Mouse (Mus musculus) midbrain, embryonic 10.5 days (tissue): Measurements from ENCODE around the gene Slc35d1. TPM values are rescaled to one million over a fixed set of nuclear protein-coding genes. Genes with fewer than 3 reads are reported as not detected.

Experiments
- DNase-seq: peaks from one replicate; pipeline ENCODE4 v3.0.0-alpha.2; 2017; ENCODE audit warnings: low spot score
- H3K27ac ChIP-seq: fragments of 300-500 bp; sonication (generic); replicated peaks from 2 replicates; pipeline ENCODE4 v1.5.1; 2016; ENCODE audit warnings: mild to moderate bottlenecking
- H3K27me3 ChIP-seq: fragments of 300-500 bp; sonication (generic); 2 replicates; pipeline ENCODE4 v1.6.1; 2016; ENCODE audit warnings: low read depth, mild to moderate bottlenecking; ENCODE audit not compliant: poor library complexity, severe bottlenecking
- H3K36me3 ChIP-seq: fragments of 300-500 bp; sonication (generic); 2 replicates; pipeline ENCODE4 v1.6.1; 2016; ENCODE audit warnings: mild to moderate bottlenecking, moderate library complexity
- H3K4me1 ChIP-seq: fragments of 300-500 bp; sonication (generic); 2 replicates; pipeline ENCODE4 v1.6.1; 2016
- H3K4me3 ChIP-seq: fragments of 300-500 bp; sonication (generic); 2 replicates; pipeline ENCODE4 v1.5.1; 2016; ENCODE audit warnings: mild to moderate bottlenecking, moderate library complexity
- H3K9me3 ChIP-seq: fragments of 300-500 bp; sonication (generic); replicated peaks from 2 replicates; pipeline ENCODE4 v1.6.1; 2016; ENCODE audit warnings: mild to moderate bottlenecking
- WGBS: fragments of 180-500 bp; shearing (Covaris S2); methylation state at CpG from one replicate; pipeline ENCODE4 v1.1.7; 2016; 5-methylcytosine and 5-hydroxymethylcytosine counted together
- polyA plus RNA-seq: library from polyadenylated mRNA; unstranded; fragments of >200 nt; fragmentation: Nextera tagmentation; extraction: Ambion mirVana; gene quantifications from 2 replicates; pipeline ENCODE4 v1.2.1, GENCODE M21; 2016

The Slc35d1 gene
- polyA plus RNA-seq, 1 experiment from 2014 or later = 8.8 TPM

GRCm38 (mm10) chr4:103214498-103214924 lies 453 bp downstream of the Slc35d1 start:
- no peaks in the 10 kb centered on the region for H3K9me3 ChIP-seq
- H3K4me3 ChIP-seq = peak overlapping the region; percentile 66
- peak; percentile 83 for DNase-seq
- under 1% methylated on average over 48 of the region's 48 CpGs for WGBS
- H3K4me1 ChIP-seq = peaks cover 22% of the 10 kb centered on the region
- H3K36me3 ChIP-seq = peaks cover 18% of the 10 kb centered on the region
- peak overlapping the region; percentile 99 for H3K27ac ChIP-seq
- H3K27me3 ChIP-seq = no peaks in the 10 kb centered on the region

DNA sequence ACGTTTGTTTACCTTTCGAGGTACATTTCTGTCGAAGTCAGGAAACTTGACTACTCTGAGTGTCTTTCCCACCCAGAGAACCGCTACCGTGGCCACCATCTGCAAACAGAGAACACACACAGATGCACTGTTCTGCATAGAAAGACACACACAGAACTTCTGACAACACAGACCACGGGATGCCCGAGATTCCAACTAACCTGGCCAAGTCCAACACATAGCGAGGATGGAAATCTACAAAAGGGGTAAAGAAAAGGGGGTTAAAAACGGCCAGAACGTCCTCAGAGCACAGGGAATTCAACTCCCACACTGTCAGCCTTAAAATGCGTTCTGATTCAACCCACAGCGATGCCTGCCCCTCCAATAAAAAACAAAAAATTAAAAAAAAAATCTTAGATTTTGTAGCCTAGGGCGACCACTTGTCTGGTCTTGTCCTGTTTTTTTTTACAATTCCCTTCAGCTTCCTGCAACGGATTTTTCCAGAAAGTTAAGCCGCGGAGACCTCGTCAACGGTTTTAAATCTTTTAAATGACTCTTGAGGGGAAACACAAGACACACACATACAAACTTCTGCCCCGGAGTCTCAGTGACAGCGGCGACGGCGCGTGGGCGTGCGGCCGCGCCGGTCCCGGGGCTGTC lies 986 bp downstream of the Slc35d1 start:
- 7% methylated on average over 30 of the region's 30 CpGs for WGBS

GRCm38 (mm10) chr4:103208553-103208952 lies 6.4 kb downstream of the Slc35d1 start:
- no peaks in the 10 kb centered on the region for H3K27me3 ChIP-seq

More for the DNA sequence above, 986 bp downstream of the Slc35d1 start:
- H3K9me3 ChIP-seq = no peaks in the 10 kb centered on the region
- H3K27me3 ChIP-seq = no peaks in the 10 kb centered on the region
- peak; percentile 29 for DNase-seq
- peaks cover 23% of the 10 kb centered on the region for H3K36me3 ChIP-seq
- H3K27ac ChIP-seq = peak overlapping the region; percentile 99
- peak overlapping the region; percentile 66 for H3K4me3 ChIP-seq
- peaks cover 22% of the 10 kb centered on the region for H3K4me1 ChIP-seq

GRCm38 (mm10) chr4:103203646-103204045 lies 11.3 kb downstream of the Slc35d1 start:
- Histone ChIP-seq H3K27me3 (no peaks in the 10 kb centered on the region), H3K9me3 (no peaks in the 10 kb centered on the region), H3K27ac (no peak overlapping the region), H3K36me3 (peaks cover 79% of the 10 kb centered on the region), H3K4me3 (no peak overlapping the region), H3K4me1 (no peaks in the 10 kb centered on the region)
- WGBS = 93% methylated on average over 2 of the region's 2 CpGs
- DNase-seq = no peak

More at GRCm38 (mm10) chr4:103208553-103208952, 6.4 kb downstream of the Slc35d1 start:
- Histone ChIP-seq H3K36me3 (peaks cover 77% of the 10 kb centered on the region), H3K4me3 (no peak overlapping the region), H3K9me3 (no peaks in the 10 kb centered on the region), H3K4me1 (peaks cover 5% of the 10 kb centered on the region), H3K27ac (no peak overlapping the region)
- DNase-seq = no peak
- WGBS = 95% methylated on average over 1 of the region's 1 CpGs

- Histone ChIP-seq H3K9me3 (no peaks in the 10 kb centered on the region), H3K27me3 (no peaks in the 10 kb centered on the region), H3K36me3 (peaks cover 68% of the 10 kb centered on the region), H3K4me1 (no peaks in the 10 kb centered on the region), H3K4me3 (no peak overlapping the region), H3K27ac (no peak overlapping the region)
- WGBS = 92% methylated on average over 1 of the region's 1 CpGs
- no peak for DNase-seq
Observed at GRCm38 (mm10) chr4:103200046-103200445, 14.9 kb downstream of the Slc35d1 start.

DNA sequence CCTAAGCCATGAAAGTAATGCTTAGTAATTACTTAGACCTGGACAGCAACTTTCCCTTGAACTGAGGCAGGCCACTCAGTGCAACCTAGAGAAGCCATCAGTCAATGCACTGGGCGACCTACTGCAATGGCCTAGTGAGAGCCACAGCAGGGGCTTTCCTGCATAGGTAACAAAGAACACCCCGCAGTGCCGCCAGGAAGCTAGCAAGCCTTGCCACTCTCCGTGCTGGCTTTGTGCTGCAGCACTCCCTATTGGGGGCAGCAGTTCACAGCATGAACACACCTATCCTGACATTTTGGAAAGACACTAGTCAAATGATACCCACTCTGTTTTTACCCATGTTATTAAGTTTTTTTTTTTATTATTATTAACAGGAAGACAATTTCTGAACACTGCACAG lies 15.9 kb downstream of the Slc35d1 start:
- Histone ChIP-seq H3K27me3 (no peaks in the 10 kb centered on the region), H3K36me3 (peaks cover 65% of the 10 kb centered on the region), H3K4me3 (no peak overlapping the region), H3K9me3 (no peaks in the 10 kb centered on the region), H3K27ac (no peak overlapping the region), H3K4me1 (no peaks in the 10 kb centered on the region)
- DNase-seq = no peak
- WGBS = 38% methylated on average over 4 of the region's 4 CpGs

GRCm38 (mm10) chr4:103197401-103197800 lies 17.6 kb downstream of the Slc35d1 start:
- H3K9me3 ChIP-seq = peaks cover 2% of the 10 kb centered on the region; the same call in 1 of the 2 replicates
- no peak overlapping the region for H3K4me3 ChIP-seq
- 95% methylated on average over 8 of the region's 8 CpGs for WGBS
- no peak overlapping the region for H3K27ac ChIP-seq
- H3K36me3 ChIP-seq = peaks cover 72% of the 10 kb centered on the region
- no peak for DNase-seq
- no peaks in the 10 kb centered on the region for H3K4me1 ChIP-seq
- no peaks in the 10 kb centered on the region for H3K27me3 ChIP-seq

DNA sequence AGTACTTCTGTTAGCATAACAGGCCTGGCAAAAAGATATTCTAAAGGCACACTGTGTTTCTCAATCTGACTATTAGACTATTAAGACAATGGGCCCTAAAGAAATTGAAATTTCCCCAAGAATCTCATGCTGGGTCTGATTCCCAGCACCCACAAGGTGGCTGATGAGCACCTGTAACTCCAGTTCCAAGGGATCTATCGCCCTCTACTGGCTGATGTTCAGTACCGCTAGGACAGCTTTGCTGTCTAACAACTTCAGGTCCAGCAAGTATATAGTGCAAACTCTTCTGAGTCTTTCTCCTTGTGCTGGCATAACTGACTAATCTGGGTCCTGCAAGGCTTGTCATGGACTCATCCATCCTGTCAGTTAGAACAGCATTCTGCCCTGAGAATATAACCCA lies 22.5 kb downstream of the Slc35d1 start:
- no peak for DNase-seq
- WGBS = 85% methylated on average over 2 of the region's 2 CpGs
- Histone ChIP-seq H3K27ac (no peak overlapping the region), H3K4me3 (no peak overlapping the region), H3K9me3 (peaks cover 3% of the 10 kb centered on the region; the same call in 1 of the 2 replicates), H3K36me3 (peaks cover 85% of the 10 kb centered on the region), H3K4me1 (no peaks in the 10 kb centered on the region), H3K27me3 (no peaks in the 10 kb centered on the region)

GRCm38 (mm10) chr4:103188786-103189640 lies 26.0 kb downstream of the Slc35d1 start:
- DNase-seq = no peak
- Histone ChIP-seq H3K27me3 (no peaks in the 10 kb centered on the region), H3K4me1 (no peaks in the 10 kb centered on the region), H3K9me3 (peaks cover 3% of the 10 kb centered on the region; the same call in 1 of the 2 replicates), H3K4me3 (no peak overlapping the region), H3K27ac (no peak overlapping the region), H3K36me3 (peaks cover 80% of the 10 kb centered on the region)
- 88% methylated on average over 8 of the region's 8 CpGs for WGBS

DNA sequence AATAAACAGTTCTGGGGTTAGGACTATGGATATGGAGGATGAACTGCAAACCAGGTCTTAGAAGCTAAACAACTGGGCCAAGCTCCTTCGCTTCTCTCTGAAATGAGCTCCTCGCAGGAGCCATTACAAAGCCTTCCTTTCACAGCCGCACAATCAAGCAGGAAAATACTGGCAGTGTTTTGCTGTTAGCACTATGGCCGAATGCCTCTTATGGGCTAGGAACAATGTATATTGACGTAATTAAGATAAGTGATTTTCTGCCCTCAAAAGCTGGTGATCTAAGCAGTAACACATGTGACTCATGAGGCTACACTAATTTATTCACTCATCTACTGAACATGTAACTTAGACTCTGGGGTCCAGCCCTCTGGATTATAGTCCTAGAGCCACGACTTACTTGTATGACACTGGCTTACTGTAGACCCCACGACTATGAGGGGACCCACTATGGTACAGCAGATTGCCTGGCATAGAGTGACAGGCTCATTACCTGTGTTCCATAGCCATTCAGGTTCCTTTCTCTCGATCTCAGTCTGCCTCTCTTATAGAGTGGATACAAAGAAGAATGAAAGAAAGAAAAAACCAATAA lies 34.6 kb downstream of the Slc35d1 start:
- Histone ChIP-seq H3K4me3 (no peak overlapping the region), H3K36me3 (peaks cover 76% of the 10 kb centered on the region), H3K27ac (no peak overlapping the region), H3K4me1 (no peaks in the 10 kb centered on the region), H3K9me3 (no peaks in the 10 kb centered on the region), H3K27me3 (no peaks in the 10 kb centered on the region)
- WGBS = 86% methylated on average over 8 of the region's 8 CpGs
- DNase-seq = no peak

- H3K9me3 ChIP-seq = no peaks in the 10 kb centered on the region
- H3K4me3 ChIP-seq = no peak overlapping the region
- no peaks in the 10 kb centered on the region for H3K27me3 ChIP-seq
- no peaks in the 10 kb centered on the region for H3K4me1 ChIP-seq
- no peak overlapping the region for H3K27ac ChIP-seq
- no peak for DNase-seq
- WGBS = 80% methylated on average over 3 of the region's 3 CpGs
- H3K36me3 ChIP-seq = peaks cover 73% of the 10 kb centered on the region
Observed at GRCm38 (mm10) chr4:103179581-103179980, 35.4 kb downstream of the Slc35d1 start.

DNA sequence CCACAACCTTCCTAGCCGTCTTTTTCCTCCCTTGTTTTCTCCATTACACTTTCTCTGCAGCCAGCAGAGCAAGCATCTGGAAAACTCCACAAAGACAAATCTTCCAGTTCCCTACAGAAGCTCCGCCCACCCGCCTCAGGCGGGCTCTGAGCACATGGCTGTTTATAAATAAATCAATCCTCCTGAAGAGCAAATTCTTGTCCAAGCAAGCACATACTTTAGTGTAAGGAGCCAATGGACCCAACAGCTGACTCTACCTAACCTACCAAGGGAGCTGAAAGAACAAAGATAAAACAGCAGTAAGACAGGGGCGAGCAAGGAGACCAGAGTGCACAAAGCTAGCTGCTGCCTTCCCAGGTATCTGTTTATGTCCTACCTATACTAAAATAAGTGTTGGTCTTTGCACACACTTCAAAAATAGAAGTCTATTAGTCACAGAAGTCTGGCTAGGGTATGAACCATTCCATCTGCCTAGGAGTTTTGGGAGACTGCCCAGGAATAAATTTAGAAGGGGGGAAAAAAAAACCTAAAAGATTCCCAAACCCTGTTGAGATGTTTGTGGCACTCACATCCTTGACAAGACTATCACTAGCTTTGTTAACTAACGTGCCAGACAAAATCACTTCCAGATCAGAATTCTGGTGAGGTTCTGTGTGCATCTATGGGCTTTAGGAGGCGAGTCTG lies 36.2 kb downstream of the Slc35d1 start:
- Histone ChIP-seq H3K27me3 (no peaks in the 10 kb centered on the region), H3K36me3 (peaks cover 72% of the 10 kb centered on the region), H3K27ac (no peak overlapping the region), H3K4me1 (no peaks in the 10 kb centered on the region), H3K9me3 (no peaks in the 10 kb centered on the region), H3K4me3 (no peak overlapping the region)
- no peak for DNase-seq
- WGBS = 92% methylated on average over 7 of the region's 7 CpGs
